Mouse (Mus musculus) testis, adult 2 months (tissue): ENCODE data around the gene Nhlrc4. TPM values are rescaled to one million over a fixed set of nuclear protein-coding genes. Genes with fewer than 3 reads are reported as not detected.

ENCODE experiments used
- H3K27ac ChIP-seq: fragments of 200-500 bp; 2 replicates; pipeline ENCODE4 v1.5.1; 2012; ENCODE audit warnings: low read depth, low read length; ENCODE audit not compliant: control insufficient read depth, insufficient read depth
- H3K27me3 ChIP-seq: fragments of 200-500 bp; 2 replicates; pipeline ENCODE4 v1.6.1; 2012; ENCODE audit warnings: mild to moderate bottlenecking, low read length, moderate library complexity; ENCODE audit not compliant: control insufficient read depth, insufficient read depth
- H3K36me3 ChIP-seq: fragments of 200-500 bp; 2 replicates; pipeline ENCODE4 v1.6.1; 2012; ENCODE audit warnings: mild to moderate bottlenecking, low read length; ENCODE audit not compliant: control insufficient read depth, insufficient read depth
- H3K4me1 ChIP-seq: fragments of 200-500 bp; 2 replicates; pipeline ENCODE4 v1.6.1; 2012; ENCODE audit warnings: low read length; ENCODE audit not compliant: control insufficient read depth, insufficient read depth
- H3K4me3 ChIP-seq: fragments of 200-500 bp; 2 replicates; pipeline ENCODE4 v1.5.1; 2012; ENCODE audit warnings: low read depth, mild to moderate bottlenecking, low read length, moderate library complexity, mixed read lengths; ENCODE audit not compliant: control insufficient read depth
- CTCF ChIP-seq: fragments of 200-500 bp; IDR thresholded peaks from 2 replicates; pipeline ENCODE4 v1.5.1; 2012; ENCODE audit warnings: low read depth, mild to moderate bottlenecking, inconsistent platforms, low read length, moderate library complexity; ENCODE audit not compliant: control insufficient read depth, insufficient read depth, insufficient replicate concordance
- POLR2A ChIP-seq: fragments of 200-500 bp; IDR thresholded peaks from 2 replicates; pipeline ENCODE4 v1.6.1; 2012; ENCODE audit warnings: low read depth, mild to moderate bottlenecking, inconsistent platforms, low read length, moderate library complexity; ENCODE audit not compliant: control insufficient read depth
- polyA plus RNA-seq: library from polyadenylated mRNA; depleted of rRNA; stranded (reverse); fragments of >200 nt; gene quantifications from 2 replicates; pipeline ENCODE4 v1.2.3, GENCODE M21; 2012

Gene Nhlrc4
- polyA plus RNA-seq, 1 experiment: 0.40 TPM

DNA sequence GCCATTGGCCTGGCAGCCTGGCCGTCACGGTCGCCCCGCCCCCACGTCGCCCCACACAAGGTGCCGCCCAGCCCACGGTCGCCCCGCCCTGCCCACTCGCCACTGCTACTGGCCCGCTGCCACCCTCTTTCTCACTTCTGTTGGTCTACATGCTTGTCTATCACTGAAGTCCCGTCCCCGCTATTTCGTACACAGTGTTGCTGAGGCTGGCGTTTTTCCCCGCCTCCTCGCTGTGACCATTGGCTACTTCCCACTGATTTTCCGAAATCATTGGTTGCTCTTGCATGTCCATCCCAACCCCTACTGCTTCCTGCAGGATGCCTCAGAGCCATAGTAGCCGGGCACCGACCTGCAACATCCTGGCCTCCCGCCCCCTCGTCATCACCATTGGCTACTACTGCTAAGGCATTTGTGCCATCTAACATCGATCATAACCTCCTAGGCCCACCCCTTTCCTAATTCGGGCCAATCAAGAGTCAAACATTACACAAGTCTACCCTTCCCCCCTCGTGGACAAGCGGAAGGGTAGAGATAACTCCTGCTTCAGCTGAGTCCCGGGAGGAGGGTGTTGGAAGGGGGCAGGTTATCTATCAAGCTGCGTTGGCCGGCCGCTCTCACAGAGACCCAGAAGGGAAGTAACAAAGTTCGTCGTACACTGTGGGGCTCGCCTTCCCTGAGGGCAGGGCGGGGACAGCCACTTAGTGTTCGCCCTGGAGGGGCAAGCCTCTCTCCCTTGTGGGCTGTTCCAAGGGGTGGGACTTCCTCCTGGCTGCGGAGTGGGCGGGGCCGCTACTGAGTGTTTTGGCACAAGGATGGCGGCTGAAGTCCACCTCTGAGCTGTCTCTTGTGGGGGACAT, 24.7 kb downstream of the Nhlrc4 start:
- no peaks in the 10 kb centered on the region; the same call in 1 of the 2 replicates for H3K36me3 ChIP-seq
- no peaks in the 10 kb centered on the region for H3K27me3 ChIP-seq
- peaks cover 9% of the 10 kb centered on the region for H3K4me1 ChIP-seq
- TF ChIP-seq POLR2A (peak; percentile 67), CTCF (no peak)
- H3K4me3 ChIP-seq: peak overlapping the region; percentile 89
- H3K27ac ChIP-seq: peak overlapping the region; percentile 91

DNA sequence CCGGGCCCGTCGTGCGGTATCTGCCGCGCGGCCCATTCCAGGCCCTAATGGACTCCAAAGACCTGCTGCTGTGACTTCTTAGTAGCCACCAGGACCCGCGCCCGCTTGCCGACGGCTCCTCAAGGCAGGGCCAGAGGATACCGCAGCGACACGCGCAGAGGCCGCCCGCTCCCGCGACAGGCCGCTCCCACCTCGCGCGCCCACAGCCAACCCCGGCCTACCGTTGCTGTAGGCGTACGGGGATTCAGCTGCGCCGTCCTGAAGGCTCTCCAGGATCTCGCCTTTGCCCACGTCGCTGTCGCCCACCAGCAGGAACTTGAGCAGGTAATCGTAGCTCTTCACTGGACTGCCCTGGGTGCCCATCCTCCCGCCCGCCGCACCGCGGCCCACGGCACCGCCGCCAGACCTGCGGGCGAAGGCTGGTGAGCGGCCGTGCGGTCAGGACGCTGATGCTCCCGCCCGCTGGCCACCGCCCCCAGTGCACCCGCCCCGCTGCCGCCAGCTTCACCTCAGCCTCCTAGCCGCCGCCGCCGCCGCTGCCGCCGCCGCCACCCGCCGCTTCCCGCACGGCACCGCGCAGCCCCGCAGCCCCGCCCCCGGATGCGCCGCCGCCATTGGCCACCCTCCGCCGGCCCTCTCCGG, 25.5 kb downstream of the Nhlrc4 start, which contains the start of gene Rab40c:
Gene Rab40c, minus strand, starts transcription at position 584 of the 642 bp plus-strand sequence.
- Histone ChIP-seq H3K4me1 (peaks cover 9% of the 10 kb centered on the region), H3K36me3 (no peaks in the 10 kb centered on the region; the same call in 1 of the 2 replicates), H3K27me3 (no peaks in the 10 kb centered on the region), H3K4me3 (peak within 1 kb of the TSS; percentile 89), H3K27ac (peak within 1 kb of the TSS; percentile 91)
- TF ChIP-seq POLR2A (peak; percentile 66), CTCF (no peak)

DNA sequence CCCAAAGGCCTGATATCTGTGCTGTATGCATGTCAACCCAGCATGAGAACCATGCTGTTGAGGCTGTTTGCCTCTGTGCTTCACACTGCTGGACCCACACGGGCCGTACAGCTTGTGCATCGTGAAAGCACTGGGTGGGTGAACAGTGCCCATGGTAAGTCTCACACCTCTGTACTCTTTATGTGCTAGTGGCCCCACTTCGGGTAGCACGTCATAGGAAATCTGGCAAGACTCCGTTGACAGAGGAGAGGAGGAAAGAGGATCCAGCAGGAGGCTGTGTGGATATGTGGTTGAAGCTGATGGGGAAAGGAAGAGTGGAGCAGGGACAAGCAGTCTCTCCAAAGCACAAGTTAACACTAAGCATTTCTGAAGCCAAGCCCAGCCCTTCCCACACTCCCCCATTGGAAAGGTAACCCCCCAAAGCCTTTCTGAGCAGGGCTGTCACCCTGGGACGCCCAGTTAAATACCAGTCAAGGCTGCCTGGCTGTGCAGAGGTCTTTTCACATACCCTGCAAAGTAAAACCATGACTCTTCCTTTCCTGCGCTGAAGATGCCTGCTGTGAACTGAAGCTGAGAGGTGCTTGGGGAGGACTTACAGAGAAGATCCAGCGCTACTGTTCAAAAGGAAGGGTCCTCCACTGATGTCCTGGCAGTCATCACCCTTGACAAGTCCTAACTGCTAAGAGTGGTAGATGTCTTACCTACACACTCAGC, 26.6 kb downstream of the Nhlrc4 start:
- peak overlapping the region; percentile 89; the same call in 1 of the 2 replicates for H3K4me3 ChIP-seq
- H3K4me1 ChIP-seq: peaks cover 9% of the 10 kb centered on the region
- H3K27me3 ChIP-seq: no peaks in the 10 kb centered on the region
- H3K36me3 ChIP-seq: no peaks in the 10 kb centered on the region; the same call in 1 of the 2 replicates
- TF ChIP-seq CTCF (no peak), POLR2A (no peak)
- no peak overlapping the region; the same call in 1 of the 2 replicates for H3K27ac ChIP-seq

DNA sequence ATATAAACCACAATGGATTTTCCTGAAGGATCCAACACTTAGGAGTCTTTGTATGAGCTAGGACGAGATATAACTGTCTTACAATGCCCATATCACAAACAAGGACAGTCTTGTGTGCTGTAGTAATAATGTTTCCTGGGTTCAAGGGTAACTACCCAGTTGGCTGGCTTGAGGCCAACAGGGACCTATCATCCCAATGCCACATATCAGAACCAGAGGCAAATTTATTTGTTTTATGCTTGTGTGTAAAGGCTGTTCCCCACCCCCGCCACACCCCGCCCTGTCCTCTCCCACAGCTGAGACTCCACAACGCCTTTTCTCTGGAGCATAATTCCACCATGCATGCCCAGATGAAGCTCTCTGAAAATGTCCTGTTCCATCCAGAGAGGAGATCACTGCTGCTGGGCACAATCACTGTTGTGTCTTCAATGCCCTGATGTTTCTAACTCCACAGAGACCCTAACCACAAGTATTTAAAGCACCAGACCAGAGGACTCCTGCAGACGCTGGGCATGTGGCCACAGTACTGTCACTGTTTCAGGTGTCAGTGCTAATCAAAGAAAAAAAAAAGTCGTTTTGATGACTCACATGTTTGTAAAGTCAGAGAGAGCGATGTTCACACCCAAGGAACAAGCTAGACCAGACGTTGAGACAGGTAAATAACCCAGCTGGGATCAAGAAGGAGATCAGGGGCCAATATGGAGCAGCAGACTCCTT, 27.7 kb downstream of the Nhlrc4 start:
- no peak for TF ChIP-seq POLR2A
- TF ChIP-seq CTCF: no peak
- Histone ChIP-seq H3K4me3 (no peak overlapping the region), H3K36me3 (no peaks in the 10 kb centered on the region; the same call in 1 of the 2 replicates), H3K27me3 (no peaks in the 10 kb centered on the region), H3K4me1 (peaks cover 9% of the 10 kb centered on the region), H3K27ac (peak overlapping the region; percentile 41; the same call in 1 of the 2 replicates)

DNA sequence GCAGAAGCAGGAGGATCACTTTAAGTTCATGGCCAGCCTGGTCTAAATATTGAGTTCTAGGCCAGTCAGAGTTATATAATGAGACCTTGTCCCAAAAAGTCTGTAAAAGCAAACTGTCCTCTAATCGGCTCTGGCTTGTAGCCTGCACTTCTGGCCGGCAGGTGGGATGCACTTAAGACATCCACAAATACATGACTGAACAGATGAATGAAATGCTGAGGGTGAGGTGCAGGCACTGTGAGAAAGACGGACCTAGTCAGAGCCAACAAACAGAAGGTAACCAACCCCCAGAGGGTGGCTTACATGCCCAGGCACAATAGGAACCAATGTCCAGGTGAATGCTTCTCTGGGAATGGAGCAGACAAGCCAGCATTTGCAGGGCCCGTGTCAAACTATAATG, 30.5 kb downstream of the Nhlrc4 start:
- peak overlapping the region; percentile 43 for H3K27ac ChIP-seq
- H3K36me3 ChIP-seq: no peaks in the 10 kb centered on the region; the same call in 1 of the 2 replicates
- TF ChIP-seq POLR2A (no peak), CTCF (no peak)
- H3K4me3 ChIP-seq: no peak overlapping the region
- H3K4me1 ChIP-seq: peaks cover 9% of the 10 kb centered on the region
- H3K27me3 ChIP-seq: no peaks in the 10 kb centered on the region

DNA sequence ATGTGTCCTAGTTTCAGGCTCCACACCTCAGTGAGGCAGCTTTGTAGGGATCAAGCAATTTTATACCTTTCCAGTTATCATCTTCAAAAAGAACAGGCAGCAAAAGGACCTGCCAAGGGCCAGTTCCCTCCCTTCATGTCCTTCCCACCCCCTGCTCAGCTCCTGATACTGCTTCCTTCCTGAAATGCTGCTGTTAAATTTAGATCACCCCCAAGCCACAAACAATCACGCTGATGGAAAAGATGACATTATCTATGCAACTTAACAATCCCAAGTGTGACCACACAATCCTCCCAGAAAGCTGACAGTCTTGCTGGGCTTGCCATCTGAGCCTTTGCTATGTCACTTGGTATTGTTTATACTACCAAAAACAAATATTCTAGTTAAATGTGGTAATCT, 30.9 kb downstream of the Nhlrc4 start:
- TF ChIP-seq CTCF (no peak), POLR2A (no peak)
- Histone ChIP-seq H3K36me3 (no peaks in the 10 kb centered on the region; the same call in 1 of the 2 replicates), H3K27me3 (no peaks in the 10 kb centered on the region), H3K4me1 (peaks cover 7% of the 10 kb centered on the region), H3K4me3 (no peak overlapping the region), H3K27ac (no peak overlapping the region)
